Mouse (Mus musculus) MEL (cell line): Measurements from ENCODE around the gene Eef1a1. TPM values are rescaled to one million over a fixed set of nuclear protein-coding genes. Genes with fewer than 3 reads are reported as not detected.

ENCODE experiments used
- DNase-seq: peaks from one replicate; pipeline ENCODE4 v3.0.0; 2011; ENCODE audit warnings: low read depth, low spot score
- H3K27ac ChIP-seq: 2 replicates; pipeline ENCODE4 v1.5.1; 2012; ENCODE audit warnings: low read depth, mild to moderate bottlenecking, control low read depth, low read length, moderate library complexity; ENCODE audit not compliant: control insufficient read depth
- H3K27me3 ChIP-seq, 2 experiments: fragments of 150-350 bp in 1 of 2; sonication (generic) in 1 of 2; 2 replicates each; pipeline ENCODE4 v1.6.1; 2012; ENCODE audit warnings: low read length in 2 of 2, mild to moderate bottlenecking in 2 of 2, improper control_type of control experiment in 1 of 2, moderate library complexity in 1 of 2; ENCODE audit not compliant: insufficient read depth in 2 of 2, control insufficient read depth in 1 of 2
- H3K36me3 ChIP-seq, 2 experiments: 2 replicates each; pipeline ENCODE4 v1.6.1; 2012 to 2014; ENCODE audit warnings: low read length in 2 of 2, improper control_type of control experiment in 1 of 2, inconsistent platforms in 1 of 2, mild to moderate bottlenecking in 1 of 2; ENCODE audit not compliant: insufficient read depth in 2 of 2, control insufficient read depth in 1 of 2
- H3K4me1 ChIP-seq, 2 experiments: fragments of 150-350 bp in 1 of 2; sonication (generic) in 1 of 2; 2 replicates each; pipeline ENCODE4 v1.6.1; 2012; ENCODE audit warnings: low read length in 2 of 2, improper control_type of control experiment in 1 of 2, mild to moderate bottlenecking in 1 of 2; ENCODE audit not compliant: insufficient read depth in 2 of 2, control insufficient read depth in 1 of 2
- H3K4me3 ChIP-seq, 2 experiments: fragments of 150-350 bp in 1 of 2; sonication (generic) in 1 of 2; 2 replicates each; pipeline ENCODE4 v1.5.1; 2012; ENCODE audit warnings: low read depth in 2 of 2, low read length in 2 of 2, mild to moderate bottlenecking in 2 of 2, moderate library complexity in 2 of 2, control low read depth in 1 of 2, improper control_type of control experiment in 1 of 2; ENCODE audit not compliant: control insufficient read depth in 1 of 2, insufficient read depth in 1 of 2
- H3K79me2 ChIP-seq: 2 replicates; pipeline ENCODE4 v1.6.1; 2012; ENCODE audit warnings: mild to moderate bottlenecking, low read length, moderate library complexity; ENCODE audit not compliant: control insufficient read depth, poor library complexity, insufficient read depth
- H3K9ac ChIP-seq: 2 replicates; pipeline ENCODE4 v1.6.1; 2012; ENCODE audit warnings: low read depth, mild to moderate bottlenecking, control low read depth, low read length, moderate library complexity; ENCODE audit not compliant: control insufficient read depth, poor library complexity, severe bottlenecking
- H3K9me3 ChIP-seq: fragments of 150-350 bp; sonication (generic); replicated peaks from 2 replicates; pipeline ENCODE4 v1.6.1; 2012; ENCODE audit warnings: mild to moderate bottlenecking, low read length, improper control_type of control experiment, moderate library complexity; ENCODE audit not compliant: insufficient read depth
- CHD1 ChIP-seq: IDR thresholded peaks from 2 replicates; pipeline ENCODE4 v1.6.1; 2012; ENCODE audit warnings: low read depth, mild to moderate bottlenecking, inconsistent platforms, low read length, improper control_type of control experiment
- ETS1 ChIP-seq: IDR thresholded peaks from 2 replicates; pipeline ENCODE4 v1.6.1; 2012; ENCODE audit warnings: low read depth, mild to moderate bottlenecking, inconsistent platforms, low read length, improper control_type of control experiment, moderate library complexity
- GABPA ChIP-seq: IDR thresholded peaks from 2 replicates; pipeline ENCODE4 v1.6.1; 2012; ENCODE audit warnings: low read depth, mild to moderate bottlenecking, inconsistent platforms, low read length, improper control_type of control experiment, moderate library complexity
- HCFC1 ChIP-seq: IDR thresholded peaks from 2 replicates; pipeline ENCODE4 v1.6.1; 2012; ENCODE audit warnings: low read depth, mild to moderate bottlenecking, inconsistent platforms, low read length, improper control_type of control experiment, moderate library complexity
- JUND ChIP-seq: IDR thresholded peaks from 2 replicates; pipeline ENCODE4 v1.6.1; 2011; ENCODE audit warnings: low read depth, mild to moderate bottlenecking, improper control_type of control experiment, low read length
- KAT2A ChIP-seq: conservative IDR thresholded peaks from 2 replicates; pipeline ENCODE4 v1.6.1; 2012; ENCODE audit warnings: low read depth, low read length, improper control_type of control experiment, inconsistent platforms
- MAZ ChIP-seq: IDR thresholded peaks from 2 replicates; pipeline ENCODE4 v1.6.1; 2012; ENCODE audit warnings: low read depth, mild to moderate bottlenecking, inconsistent platforms, low read length, improper control_type of control experiment
- MYC ChIP-seq: IDR thresholded peaks from 2 replicates; pipeline ENCODE4 v1.6.1; 2011; ENCODE audit warnings: low read depth, mild to moderate bottlenecking, low read length, improper control_type of control experiment, moderate library complexity
- NRF1 ChIP-seq: IDR thresholded peaks from 2 replicates; pipeline ENCODE4 v1.6.1; 2014; ENCODE audit warnings: low read depth, mild to moderate bottlenecking, inconsistent platforms, low read length, improper control_type of control experiment, moderate library complexity; ENCODE audit not compliant: poor library complexity, insufficient read depth, severe bottlenecking
- SIN3A ChIP-seq: IDR thresholded peaks from 2 replicates; pipeline ENCODE4 v1.6.1; 2012; ENCODE audit warnings: low read length, improper control_type of control experiment, inconsistent platforms
- UBTF ChIP-seq: IDR thresholded peaks from 2 replicates; pipeline ENCODE4 v1.6.1; 2012; ENCODE audit warnings: low read depth, mild to moderate bottlenecking, inconsistent platforms, low read length, improper control_type of control experiment, moderate library complexity, borderline replicate concordance; ENCODE audit not compliant: insufficient read depth
- USF1 ChIP-seq: IDR thresholded peaks from 2 replicates; pipeline ENCODE4 v1.6.1; 2014; ENCODE audit warnings: low read depth, mild to moderate bottlenecking, inconsistent platforms, low read length, improper control_type of control experiment, moderate library complexity
- ZC3H11A ChIP-seq: IDR thresholded peaks from 2 replicates; pipeline ENCODE4 v1.6.1; 2012; ENCODE audit warnings: low read depth, mild to moderate bottlenecking, inconsistent platforms, low read length, improper control_type of control experiment
- polyA plus RNA-seq, 2 experiments: library from polyadenylated mRNA; stranded (reverse) in 1 of 2; unstranded in 1 of 2; fragments of >175 nt in 1 of 2; fragments of >200 nt in 1 of 2; gene quantifications; 2 replicates each; pipeline versions ENCODE4 v1.2.1 to v1.2.4; 2012; ENCODE audit warnings: low replicate concordance in 2 of 2, low read depth in 1 of 2; ENCODE audit not compliant: insufficient read length in 2 of 2, insufficient read depth in 1 of 2, missing spikeins in 1 of 2
- total RNA-seq: library from RNA; depleted of rRNA; stranded (reverse); fragments of 300-350 nt; gene quantifications from 2 replicates; pipeline ENCODE4 v1.2.3, GENCODE M21; 2012; rRNA removed

Eef1a1 gene
- total and polyA plus RNA-seq, 3 experiments = 11,701 to 60,504 (median 13,182) TPM

GRCm38 (mm10) chr9:78428870-78429432, 60.0 kb downstream of the Eef1a1 start:
- H3K27me3 ChIP-seq = no peaks in the 10 kb centered on the region
- peak overlapping the region; percentile 92 for H3K9ac ChIP-seq
- peaks cover 4% of the 10 kb centered on the region in 2 experiments; a peak in 3 of 4 replicates for H3K36me3 ChIP-seq
- TF ChIP-seq ZC3H11A (no peak), UBTF (no peak), CHD1 (no peak), JUND (no peak), ETS1 (no peak), MAZ (no peak), SIN3A (no peak), HCFC1 (no peak), USF1 (no peak), NRF1 (no peak), KAT2A (no peak), GABPA (no peak), MYC (no peak)
- H3K27ac ChIP-seq = peak overlapping the region; percentile 65
- DNase-seq = no peak
- H3K4me1 ChIP-seq = peaks cover 0 to 9% of the 10 kb centered on the region in 2 experiments; a peak in 2 of 4 replicates
- H3K79me2 ChIP-seq = peaks cover 2% of the 10 kb centered on the region; the same call in 1 of the 2 replicates
- no peak overlapping the region; a peak in 1 of 4 replicates for H3K4me3 ChIP-seq
- no peaks in the 10 kb centered on the region for H3K9me3 ChIP-seq

Other genes with a start within 250 kb of the Eef1a1 start
- gene Gm3776, start 232.0 kb downstream of the Eef1a1 start, total RNA-seq = not detected in 2 replicates
- gene Gm3776, start 232.0 kb downstream of the Eef1a1 start, polyA plus RNA-seq = not detected
- not detected in 2 replicates for gene Gm10639, start 199.2 kb downstream of the Eef1a1 start, total RNA-seq
- not detected for gene Gm10639, start 199.2 kb downstream of the Eef1a1 start, polyA plus RNA-seq
- gene Omt2a, start 174.4 kb downstream of the Eef1a1 start, total RNA-seq = not detected in 2 replicates
- gene Omt2a, start 174.4 kb downstream of the Eef1a1 start, polyA plus RNA-seq = not detected
- gene Omt2b, start 161.6 kb downstream of the Eef1a1 start, total RNA-seq = not detected in 2 replicates
- gene Omt2b, start 161.6 kb downstream of the Eef1a1 start, polyA plus RNA-seq = not detected
- not detected in 2 replicates for gene Gsta2, start 133.4 kb downstream of the Eef1a1 start, total RNA-seq
- gene Gsta2, start 133.4 kb downstream of the Eef1a1 start, polyA plus RNA-seq = not detected
- gene Dppa5a, start 121.0 kb downstream of the Eef1a1 start, total RNA-seq = not detected in 2 replicates
- under 1 TPM in 1 of 2 experiments, not detected in 1; 0.19 TPM for gene Dppa5a, start 121.0 kb downstream of the Eef1a1 start, polyA plus RNA-seq
- gene Ooep, start 110.4 kb downstream of the Eef1a1 start, total RNA-seq = not detected in 2 replicates
- gene Ooep, start 110.4 kb downstream of the Eef1a1 start, polyA plus RNA-seq = not detected
- gene Ddx43, start 93.4 kb downstream of the Eef1a1 start, total RNA-seq = 4.7 and 5.5 TPM in 2 replicates
- gene Ddx43, start 93.4 kb downstream of the Eef1a1 start, polyA plus RNA-seq = 1 to 10 TPM in 1 of 2 experiments, not detected in 1; 7.2 TPM
- gene Cgas, start 45.9 kb downstream of the Eef1a1 start, total RNA-seq = 12.9 and 19.0 TPM in 2 replicates
- gene Cgas, start 45.9 kb downstream of the Eef1a1 start, polyA plus RNA-seq = 10 to 100 TPM in 1 of 2 experiments, not detected in 1; 20.9 TPM
- 28.7 and 32.3 TPM in 2 replicates for gene Mto1, start 40.9 kb downstream of the Eef1a1 start, total RNA-seq
- gene Mto1, start 40.9 kb downstream of the Eef1a1 start, polyA plus RNA-seq = 10 to 100 TPM in 1 of 2 experiments, not detected in 1; 27.7 TPM
- 1.0 and 1.8 TPM in 2 replicates for gene Gm17324, start 40.4 kb downstream of the Eef1a1 start, total RNA-seq
- under 1 TPM in 1 of 2 experiments, not detected in 1; 0.36 TPM for gene Gm17324, start 40.4 kb downstream of the Eef1a1 start, polyA plus RNA-seq
- gene Slc17a5, start 98.9 kb upstream of the Eef1a1 start, total RNA-seq = 3.1 and 3.5 TPM in 2 replicates
- 1 to 10 TPM in 1 of 2 experiments, not detected in 1; 4.1 TPM for gene Slc17a5, start 98.9 kb upstream of the Eef1a1 start, polyA plus RNA-seq
- gene Cd109, start 126.4 kb upstream of the Eef1a1 start, total RNA-seq = not detected in 2 replicates
- not detected for gene Cd109, start 126.4 kb upstream of the Eef1a1 start, polyA plus RNA-seq